Mouse (Mus musculus) testis, postnatal 14 days (tissue): ENCODE results near the gene Gpx3.
"Not testable (repeated sequence)": the region's sequence is repeated elsewhere in the genome, so short reads cannot be mapped to it uniquely, and the experiment has no call there.

Experiments
- DNase-seq: peaks from one replicate; pipeline ENCODE4 v3.0.0; 2021; ENCODE audit warnings: low spot score

Gpx3 gene

GRCm38 (mm10) chr11:54902333-54903323, at the start of gene Gpx3:
TSS of gene Gpx3 (plus strand) at chr11:54902453.
- DNase-seq, result no peak

GRCm38 (mm10) chr11:54858880-54859279, 43.4 kb upstream of the Gpx3 start:
- DNase-seq, result not testable (repeated sequence)

- DNase-seq, result no peak
These were observed 42.7 kb upstream of the Gpx3 start for GRCm38 (mm10) chr11:54859322-54860165.

GRCm38 (mm10) chr11:54860256-54861038, 41.8 kb upstream of the Gpx3 start, which contains the start of gene Lyrm7:
TSS of gene Lyrm7 (minus strand) at chr11:54860916.
- DNase-seq, result peak; percentile 97

- DNase-seq, result no peak
These were observed 40.5 kb upstream of the Gpx3 start for GRCm38 (mm10) chr11:54861471-54862420.

- DNase-seq, result no peak
These were observed 39.4 kb upstream of the Gpx3 start for GRCm38 (mm10) chr11:54862621-54863520.

GRCm38 (mm10) chr11:54865330-54866085, 36.7 kb upstream of the Gpx3 start:
- no peak for DNase-seq

GRCm38 (mm10) chr11:54866119-54867048, 35.9 kb upstream of the Gpx3 start, which contains the start of gene Hint1:
TSS of gene Hint1 (plus strand) at chr11:54866383.
- peak; percentile 91 for DNase-seq

GRCm38 (mm10) chr11:54867049-54867385, 35.2 kb upstream of the Gpx3 start:
- DNase-seq, result peak; percentile 48

- no peak for DNase-seq
These were observed 34.3 kb upstream of the Gpx3 start for GRCm38 (mm10) chr11:54867903-54868434.

- no peak for DNase-seq
These were observed 33.8 kb upstream of the Gpx3 start for GRCm38 (mm10) chr11:54868445-54868844.

GRCm38 (mm10) chr11:54869318-54869717, 32.9 kb upstream of the Gpx3 start:
- DNase-seq, result no peak

GRCm38 (mm10) chr11:54871831-54872537, 30.3 kb upstream of the Gpx3 start:
- no peak for DNase-seq

GRCm38 (mm10) chr11:54876031-54876430, 26.2 kb upstream of the Gpx3 start:
- no peak for DNase-seq

- no peak for DNase-seq
These were observed 23.4 kb upstream of the Gpx3 start for GRCm38 (mm10) chr11:54878893-54879292.

GRCm38 (mm10) chr11:54879434-54879833, 22.8 kb upstream of the Gpx3 start:
- no peak for DNase-seq

- no peak for DNase-seq
These were observed 22.3 kb upstream of the Gpx3 start for GRCm38 (mm10) chr11:54879922-54880321.
